Mouse (Mus musculus) lung, postnatal 0 days (tissue): ENCODE measurements at regions not wholly inside any gene's neighbourhood (a gene's known extent, or its start where the extent isn't known, plus 50 kb on each side); places are given as distances from the start of the nearest gene placed in this dataset.

ENCODE experiments used
- ATAC-seq: fragments of 200-750 bp; cut with Nextera tagmentation; 2 replicates; pipeline ENCODE4 v1.8.0; 2017; ENCODE audit warnings: moderate library complexity
- DNase-seq: peaks from one replicate; pipeline ENCODE4 v3.0.0-alpha.2; 2016; ENCODE audit warnings: low spot score
- H3K27ac ChIP-seq: fragments of 300-500 bp; sonication (generic); 2 replicates; pipeline ENCODE4 v1.5.1; 2014; ENCODE audit warnings: antibody characterized with exemption, mild to moderate bottlenecking, low read length, mixed read lengths
- H3K27me3 ChIP-seq: fragments of 300-500 bp; sonication (generic); replicated peaks from 2 replicates; pipeline ENCODE4 v1.6.1; 2014; ENCODE audit warnings: low read length, mixed read lengths; ENCODE audit not compliant: insufficient read depth
- H3K36me3 ChIP-seq: fragments of 300-500 bp; sonication (generic); 2 replicates; pipeline ENCODE4 v1.6.1; 2014; ENCODE audit warnings: low read length, mixed read lengths; ENCODE audit not compliant: insufficient read depth
- H3K4me1 ChIP-seq: fragments of 300-500 bp; sonication (generic); 2 replicates; pipeline ENCODE4 v1.6.1; 2014; ENCODE audit warnings: antibody characterized with exemption, low read depth, low read length, mixed read lengths; ENCODE audit not compliant: insufficient read depth
- H3K4me2 ChIP-seq: fragments of 300-500 bp; sonication (generic); replicated peaks from 2 replicates; pipeline ENCODE4 v1.6.1; 2014; ENCODE audit warnings: low read depth, mild to moderate bottlenecking, low read length, moderate library complexity, mixed read lengths
- H3K4me3 ChIP-seq: fragments of 300-500 bp; sonication (generic); 2 replicates; pipeline ENCODE4 v1.5.1; 2014; ENCODE audit warnings: low read depth, low read length
- H3K9ac ChIP-seq: fragments of 300-500 bp; sonication (generic); replicated peaks from 2 replicates; pipeline ENCODE4 v1.6.1; 2014; ENCODE audit warnings: low read depth, mild to moderate bottlenecking
- H3K9me3 ChIP-seq: fragments of 300-500 bp; sonication (generic); 2 replicates; pipeline ENCODE4 v1.6.1; 2016; ENCODE audit warnings: low read length, mixed read lengths
- CTCF ChIP-seq: IDR thresholded peaks from 2 replicates; pipeline ENCODE4 v1.5.1; 2016; ENCODE audit warnings: antibody characterized with exemption, mild to moderate bottlenecking
- EP300 ChIP-seq: IDR thresholded peaks from 2 replicates; pipeline ENCODE4 v1.6.1; 2016; ENCODE audit warnings: antibody characterized with exemption, mild to moderate bottlenecking, control low read depth
- WGBS: fragments of 180-500 bp; shearing (Covaris S2); extraction: QIAGEN DNeasy Blood & Tissue Kit; methylation state at CpG from one replicate; pipeline ENCODE4 v1.1.7; 2014; 5-methylcytosine and 5-hydroxymethylcytosine counted together

GRCm38 (mm10) chr4:24154418-24154817 is 341.8 kb upstream of the Mms22l start:
- TF ChIP-seq CTCF = peak; percentile 75
- TF ChIP-seq EP300 = no peak
- DNase-seq (peak; percentile 16), ATAC-seq (no peak)
- Histone ChIP-seq H3K4me2 (no peak overlapping the region), H3K27me3 (no peaks in the 10 kb centered on the region), H3K4me3 (no peak overlapping the region), H3K9me3 (no peaks in the 10 kb centered on the region), H3K9ac (no peak overlapping the region), H3K36me3 (no peaks in the 10 kb centered on the region), H3K27ac (no peak overlapping the region), H3K4me1 (no peaks in the 10 kb centered on the region)
- 16% methylated on average over 8 of the region's 8 CpGs for WGBS

DNA sequence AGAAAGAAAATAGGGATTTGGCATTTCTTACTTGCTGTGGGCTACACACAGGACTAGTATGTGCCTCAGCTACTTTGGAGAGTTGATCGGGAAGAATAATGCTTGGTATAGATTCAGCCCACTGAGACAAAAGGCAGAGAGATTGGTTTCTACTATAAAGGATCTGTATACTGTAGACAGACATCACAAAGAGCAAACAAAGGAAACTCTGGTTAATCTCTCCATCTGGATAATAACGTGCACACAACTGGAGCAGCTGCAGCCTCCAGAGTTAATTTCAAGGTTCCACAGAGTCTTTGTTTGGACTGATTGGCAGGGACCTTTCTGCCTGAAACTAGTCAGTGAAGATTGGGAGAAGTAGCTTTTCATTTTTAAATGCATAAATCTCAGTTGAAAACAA is 322.5 kb upstream of the Mms22l start:
- ATAC-seq (no peak), DNase-seq (no peak)
- no peaks in the 10 kb centered on the region for H3K36me3 ChIP-seq
- WGBS = 59% methylated on average over 2 of the region's 2 CpGs
- H3K9ac ChIP-seq = no peak overlapping the region
- no peaks in the 10 kb centered on the region for H3K9me3 ChIP-seq
- H3K27me3 ChIP-seq = no peaks in the 10 kb centered on the region
- TF ChIP-seq CTCF = no peak
- TF ChIP-seq EP300 = no peak
- H3K4me3 ChIP-seq = no peak overlapping the region
- no peaks in the 10 kb centered on the region for H3K4me1 ChIP-seq
- H3K4me2 ChIP-seq = no peak overlapping the region
- no peak overlapping the region for H3K27ac ChIP-seq

DNA sequence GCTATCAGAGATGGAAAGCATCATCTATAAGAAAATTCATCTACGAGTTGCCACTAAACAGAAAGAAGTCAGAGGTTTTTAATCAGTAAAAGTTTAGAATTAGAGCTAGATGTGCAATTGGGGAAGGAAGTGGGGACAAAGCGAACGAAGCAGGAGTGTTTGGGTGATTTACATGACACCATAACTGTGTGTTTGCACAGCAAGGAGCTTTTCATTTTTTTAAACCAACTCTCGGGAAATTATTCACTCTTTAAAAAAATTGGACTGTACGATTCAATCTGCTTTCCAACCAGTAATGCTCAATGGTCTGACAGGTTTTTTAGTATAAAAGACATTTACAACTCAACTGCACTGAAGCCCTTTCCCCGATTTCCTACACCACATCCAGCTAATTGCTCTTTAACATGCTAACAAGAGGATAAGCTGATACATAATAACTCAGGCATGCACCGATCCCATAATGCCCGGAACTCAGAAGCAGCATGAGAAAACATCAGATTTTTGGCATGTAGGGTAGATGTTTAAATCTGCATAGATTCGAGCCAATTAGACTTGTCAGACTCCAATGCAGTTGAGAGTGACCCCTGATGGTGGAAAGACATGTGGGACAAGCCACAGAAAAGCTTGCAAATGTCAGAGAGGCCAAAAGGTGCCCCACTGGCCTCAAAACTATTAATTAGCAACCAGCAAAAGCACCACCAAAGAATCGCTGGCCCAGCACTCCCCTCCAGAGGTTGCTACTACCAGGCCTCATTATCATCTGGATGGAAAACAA is 282.8 kb upstream of the Mms22l start:
- Histone ChIP-seq H3K36me3 (no peaks in the 10 kb centered on the region), H3K9ac (no peak overlapping the region), H3K27ac (no peak overlapping the region), H3K4me3 (no peak overlapping the region), H3K4me1 (no peaks in the 10 kb centered on the region), H3K27me3 (no peaks in the 10 kb centered on the region), H3K9me3 (no peaks in the 10 kb centered on the region), H3K4me2 (no peak overlapping the region)
- no peak for TF ChIP-seq CTCF
- TF ChIP-seq EP300 = no peak
- no peak for ATAC-seq
- WGBS = 69% methylated on average over 10 of the region's 10 CpGs
- no peak for DNase-seq

- H3K27ac ChIP-seq = no peak overlapping the region
- no peaks in the 10 kb centered on the region for H3K36me3 ChIP-seq
- H3K4me2 ChIP-seq = no peak overlapping the region
- no peaks in the 10 kb centered on the region for H3K27me3 ChIP-seq
- H3K9me3 ChIP-seq = no peaks in the 10 kb centered on the region
- 76% methylated on average over 3 of the region's 3 CpGs for WGBS
- H3K4me1 ChIP-seq = no peaks in the 10 kb centered on the region
- DNase-seq (no peak), ATAC-seq (no peak)
- H3K9ac ChIP-seq = no peak overlapping the region
- H3K4me3 ChIP-seq = no peak overlapping the region
- no peak for TF ChIP-seq CTCF
These were observed 282.3 kb upstream of the Mms22l start for GRCm38 (mm10) chr4:24214037-24214362.

GRCm38 (mm10) chr4:24218383-24218934 is 277.8 kb upstream of the Mms22l start:
- ATAC-seq = no peak

DNA sequence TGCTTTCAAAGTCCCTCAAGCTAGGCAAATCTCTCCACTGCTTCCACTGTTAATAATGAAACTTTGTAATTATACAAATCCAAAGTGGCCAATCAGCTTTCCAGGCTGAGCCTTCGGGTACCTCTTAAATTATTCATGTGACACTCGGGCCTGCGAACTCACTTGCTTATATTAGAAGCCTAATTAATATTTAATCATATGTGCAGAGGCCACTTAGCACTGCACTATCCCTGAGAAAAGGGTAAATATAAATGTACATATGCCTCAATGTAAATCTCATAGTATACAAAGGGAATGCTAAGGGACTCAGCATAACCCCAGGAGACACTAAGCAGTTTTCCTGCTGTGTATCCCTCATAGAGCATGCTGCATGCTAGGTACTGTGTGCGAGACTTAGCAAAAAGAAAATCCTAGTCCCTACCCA is 277.2 kb upstream of the Mms22l start:
- TF ChIP-seq EP300 = no peak
- WGBS = 64% methylated on average over 4 of the region's 4 CpGs
- ATAC-seq (no peak), DNase-seq (no peak)
- H3K27me3 ChIP-seq = no peaks in the 10 kb centered on the region
- H3K36me3 ChIP-seq = no peaks in the 10 kb centered on the region
- H3K4me2 ChIP-seq = no peak overlapping the region
- H3K9ac ChIP-seq = no peak overlapping the region
- no peaks in the 10 kb centered on the region for H3K9me3 ChIP-seq
- no peaks in the 10 kb centered on the region for H3K4me1 ChIP-seq
- H3K27ac ChIP-seq = no peak overlapping the region
- H3K4me3 ChIP-seq = no peak overlapping the region

More at GRCm38 (mm10) chr4:24218383-24218934, 277.8 kb upstream of the Mms22l start:
- no peaks in the 10 kb centered on the region for H3K9me3 ChIP-seq
- DNase-seq = no peak
- no peak overlapping the region for H3K27ac ChIP-seq
- no peak overlapping the region for H3K4me2 ChIP-seq
- H3K4me1 ChIP-seq = no peaks in the 10 kb centered on the region
- 64% methylated on average over 6 of the region's 6 CpGs for WGBS
- H3K9ac ChIP-seq = no peak overlapping the region
- H3K4me3 ChIP-seq = no peak overlapping the region
- no peak for TF ChIP-seq CTCF
- TF ChIP-seq EP300 = no peak
- H3K36me3 ChIP-seq = no peaks in the 10 kb centered on the region
- H3K27me3 ChIP-seq = no peaks in the 10 kb centered on the region
